16 mouse cellular contexts compared by ENCODE assay signal in the genomic region with DNA sequence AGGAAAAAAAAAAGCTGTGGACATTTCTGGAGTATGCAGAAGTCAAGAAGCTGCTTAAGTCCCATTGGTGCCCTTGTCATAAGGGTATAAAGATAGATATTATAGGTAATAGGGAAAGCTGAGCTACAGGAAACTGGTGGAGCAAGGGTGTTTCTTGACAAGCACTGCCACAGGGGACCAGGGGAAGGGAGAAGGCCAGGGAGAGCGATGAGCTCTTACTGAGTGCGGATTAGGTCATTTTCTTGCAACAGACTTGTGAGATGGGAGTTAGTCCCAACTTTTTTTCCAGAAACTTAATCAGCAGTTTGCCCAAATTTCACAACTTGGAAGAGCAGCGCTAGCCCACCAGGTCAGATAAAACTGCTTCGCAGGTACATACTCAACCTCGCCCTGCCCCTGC. TPM values are rescaled to one million over a fixed set of nuclear protein-coding genes. Genes with fewer than 3 reads are reported as not detected.
DNase-seq lines count a peak whose midpoint lies in the region; ATAC-seq lines count a peak whose summit lies in the region.
"Had no signal": no experiment of that assay in that cellular context is flagged by ENCODE, and none has a peak within 500 bp of the region (broad histone marks: within the 10 kb centered on the region; RNA-seq: fewer than 3 reads in every experiment).

No protein-coding gene starts in this region.

- peaks cover 50% of the 10 kb centered on the region for H3K27me3 ChIP-seq in hindbrain, embryonic 13.5 days
- H3K27me3 ChIP-seq in hindbrain, embryonic 11.5 days (ENCODE audit: control insufficient read depth, insufficient read depth, low read length): peaks cover 20% of the 10 kb centered on the region
- H3K27me3 ChIP-seq in heart, embryonic 12.5 days (replicated peaks): peaks cover 10% of the 10 kb centered on the region
- H3K27me3 ChIP-seq in neural tube, embryonic 15.5 days (replicated peaks): peaks cover 33% of the 10 kb centered on the region

- DNase-seq in adrenal gland, adult 8-10 months: peak; percentile 2
- no peak for DNase-seq in adrenal gland, postnatal 4 days (ENCODE audit: low spot score in 2 of 2)
- DNase-seq in hindbrain, embryonic 11.5 days (ENCODE audit: low spot score): no peak
- DNase-seq in left cerebral cortex, postnatal 14 days (ENCODE audit: low spot score in 2 of 2): no peak
- DNase-seq in ovary, postnatal 14 days (ENCODE audit: low spot score): no peak
- DNase-seq: cerebellum, adult 11-12 months; liver; lung, adult 2 months had no signal

- ATAC-seq in hindbrain, embryonic 13.5 days (ENCODE audit: low FRiP score): no peak
- ATAC-seq in hindbrain, embryonic 11.5 days (ENCODE audit: low FRiP score): no peak
- ATAC-seq in heart, embryonic 12.5 days (ENCODE audit: insufficient number of reproducible peaks, low FRiP score): no peak
- ATAC-seq in neural tube, embryonic 15.5 days (ENCODE audit: low FRiP score): no peak
- ATAC-seq: inflammation-experienced regulatory T-cells, adult 6 months; midbrain, embryonic 13.5 days had no signal

- no peaks in the 10 kb centered on the region for H3K36me3 ChIP-seq in hindbrain, embryonic 13.5 days
- no peaks in the 10 kb centered on the region for H3K36me3 ChIP-seq in hindbrain, embryonic 11.5 days (ENCODE audit: control insufficient read depth, insufficient read depth, low read length)
- no peaks in the 10 kb centered on the region for H3K36me3 ChIP-seq in heart, embryonic 12.5 days
- no peaks in the 10 kb centered on the region for H3K36me3 ChIP-seq in neural tube, embryonic 15.5 days
- H3K36me3 ChIP-seq: embryonic facial prominence, embryonic 15.5 days; forebrain, embryonic 12.5 days; midbrain, embryonic 13.5 days had no signal

- intact Hi-C loops in left cerebral cortex, postnatal 14 days (cut with DNase I): no loop called here

- H3K9me3 ChIP-seq in hindbrain, embryonic 13.5 days: no peaks in the 10 kb centered on the region
- H3K9me3 ChIP-seq in hindbrain, embryonic 11.5 days (ENCODE audit: control insufficient read depth, low read length): no peaks in the 10 kb centered on the region
- no peaks in the 10 kb centered on the region for H3K9me3 ChIP-seq in heart, embryonic 12.5 days (replicated peaks)
- H3K9me3 ChIP-seq in neural tube, embryonic 15.5 days (replicated peaks): no peaks in the 10 kb centered on the region
- H3K9me3 ChIP-seq: embryonic facial prominence, embryonic 15.5 days; forebrain, embryonic 12.5 days; midbrain, embryonic 13.5 days had no signal

- 40% methylated on average over 5 of the region's 5 CpGs for WGBS in hindbrain, embryonic 13.5 days
- 13% methylated on average over 5 of the region's 5 CpGs for WGBS in hindbrain, embryonic 11.5 days
- 26% methylated on average over 5 of the region's 5 CpGs for WGBS in heart, embryonic 12.5 days
- 34% methylated on average over 5 of the region's 5 CpGs for WGBS in neural tube, embryonic 15.5 days

- H3K27ac ChIP-seq in hindbrain, embryonic 13.5 days: no peak overlapping the region
- H3K27ac ChIP-seq in hindbrain, embryonic 11.5 days (ENCODE audit: low read depth, low read length): no peak overlapping the region
- no peak overlapping the region for H3K27ac ChIP-seq in heart, embryonic 12.5 days (ENCODE audit: poor library complexity, severe bottlenecking)
- H3K27ac ChIP-seq in neural tube, embryonic 15.5 days (replicated peaks): no peak overlapping the region
- H3K27ac ChIP-seq: embryonic facial prominence, embryonic 15.5 days; forebrain, embryonic 12.5 days; kidney, postnatal 0 days; midbrain, embryonic 13.5 days had no signal

- H3K4me1 ChIP-seq in hindbrain, embryonic 13.5 days (replicated peaks): peaks cover 42% of the 10 kb centered on the region
- H3K4me1 ChIP-seq in hindbrain, embryonic 11.5 days (replicated peaks; ENCODE audit: control insufficient read depth, insufficient read depth, low read length): peaks cover 9% of the 10 kb centered on the region; the same call in 1 of the 2 replicates
- peaks cover 23% of the 10 kb centered on the region for H3K4me1 ChIP-seq in heart, embryonic 12.5 days (replicated peaks)
- H3K4me1 ChIP-seq in neural tube, embryonic 15.5 days: peaks cover 39% of the 10 kb centered on the region

- H3K4me3 ChIP-seq in hindbrain, embryonic 13.5 days: no peak overlapping the region
- no peak overlapping the region for H3K4me3 ChIP-seq in hindbrain, embryonic 11.5 days (ENCODE audit: low read depth, low read length)
- no peak overlapping the region for H3K4me3 ChIP-seq in heart, embryonic 12.5 days
- no peak overlapping the region for H3K4me3 ChIP-seq in neural tube, embryonic 15.5 days (replicated peaks)
- H3K4me3 ChIP-seq: embryonic facial prominence, embryonic 15.5 days; forebrain, embryonic 12.5 days; midbrain, embryonic 13.5 days had no signal

- H3K4me2 ChIP-seq in hindbrain, embryonic 13.5 days: 0 out of 2 replicates have a peak overlapping the region, but pooled peaks have one; percentile 98
- H3K4me2 ChIP-seq in hindbrain, embryonic 11.5 days (replicated peaks; ENCODE audit: low read depth, low read length): no peak overlapping the region
- H3K4me2 ChIP-seq in heart, embryonic 12.5 days: peak overlapping the region; percentile 95; the same call in 1 of the 2 replicates
- H3K4me2 ChIP-seq in neural tube, embryonic 15.5 days: peak overlapping the region; percentile 99; the same call in 1 of the 2 replicates
- H3K4me2 ChIP-seq: embryonic facial prominence, embryonic 15.5 days; forebrain, embryonic 12.5 days had no signal

- no peak overlapping the region for H3K9ac ChIP-seq in hindbrain, embryonic 13.5 days
- no peak overlapping the region for H3K9ac ChIP-seq in hindbrain, embryonic 11.5 days (ENCODE audit: low read depth, low read length)
- H3K9ac ChIP-seq in heart, embryonic 12.5 days: no peak overlapping the region
- H3K9ac ChIP-seq in neural tube, embryonic 15.5 days (replicated peaks): no peak overlapping the region
- H3K9ac ChIP-seq: embryonic facial prominence, embryonic 15.5 days; forebrain, embryonic 12.5 days; midbrain, embryonic 13.5 days had no signal

RNA-seq across cellular contexts. Expression of gene Sdk1, which starts 1.9 kb away (rescaled TPM):
- total RNA-seq in adrenal gland, adult 8-10 months (2022): 10 to 100 TPM in 2 of 4 experiments, 1 to 10 TPM in 2; 5.8 to 20.8 (median 13.6) TPM
- total RNA-seq in adrenal gland, postnatal 4 days (2021): 10 to 100 TPM; 20.0 to 20.3 TPM
- 1.8 and 1.9 TPM in 2 replicates for polyA plus RNA-seq in hindbrain, embryonic 13.5 days (2015; fragmentation: Nextera tagmentation; extraction: Ambion mirVana)
- 1.1 and 1.5 TPM in 2 replicates for polyA plus RNA-seq in hindbrain, embryonic 11.5 days (2014; fragmentation: Nextera tagmentation; extraction: Ambion mirVana)
- 4.1 and 4.4 TPM in 2 replicates for polyA plus RNA-seq in heart, embryonic 12.5 days (2016; fragmentation: Nextera tagmentation; extraction: Ambion mirVana)
- polyA plus RNA-seq in neural tube, embryonic 15.5 days (2015; fragmentation: Nextera tagmentation; extraction: Ambion mirVana): 2.7 TPM in 2 replicates
- total RNA-seq in left cerebral cortex, postnatal 14 days (2021): 10 to 100 TPM; 14.0 to 15.4 TPM
- polyA plus RNA-seq: inflammation-experienced regulatory T-cells, adult 6 months had no signal
